Mouse (Mus musculus) neural tube, embryonic 12.5 days (tissue): ENCODE measurements around the gene Mrpl50. TPM values are rescaled to one million over a fixed set of nuclear protein-coding genes. Genes with fewer than 3 reads are reported as not detected.
"Not testable (repeated sequence)": the region's sequence is repeated elsewhere in the genome, so short reads cannot be mapped to it uniquely, and the experiment has no call there.

Source experiments
- ATAC-seq: fragments of 200-750 bp; cut with Nextera tagmentation; 2 replicates; pipeline ENCODE4 v1.8.0; 2017; ENCODE audit warnings: low read depth, mild to moderate bottlenecking, moderate TSS enrichment, moderate library complexity; ENCODE audit not compliant: low FRiP score
- H3K27ac ChIP-seq: fragments of 300-500 bp; sonication (generic); 2 replicates; pipeline ENCODE4 v1.5.1; 2016
- H3K27me3 ChIP-seq: fragments of 300-500 bp; sonication (generic); replicated peaks from 2 replicates; pipeline ENCODE4 v1.6.1; 2016; ENCODE audit warnings: mild to moderate bottlenecking
- H3K36me3 ChIP-seq: fragments of 300-500 bp; sonication (generic); 2 replicates; pipeline ENCODE4 v1.6.1; 2016; ENCODE audit warnings: mild to moderate bottlenecking
- H3K4me1 ChIP-seq: fragments of 300-500 bp; sonication (generic); 2 replicates; pipeline ENCODE4 v1.6.1; 2016
- H3K4me2 ChIP-seq: fragments of 300-500 bp; sonication (generic); replicated peaks from 2 replicates; pipeline ENCODE4 v1.6.1; 2016; ENCODE audit warnings: mild to moderate bottlenecking
- H3K4me3 ChIP-seq: fragments of 300-500 bp; sonication (generic); 2 replicates; pipeline ENCODE4 v1.5.1; 2016
- H3K9ac ChIP-seq: fragments of 300-500 bp; sonication (generic); 2 replicates; pipeline ENCODE4 v1.6.1; 2016; ENCODE audit warnings: mild to moderate bottlenecking
- H3K9me3 ChIP-seq: fragments of 300-500 bp; sonication (generic); 2 replicates; pipeline ENCODE4 v1.6.1; 2016; ENCODE audit warnings: mild to moderate bottlenecking
- WGBS: fragments of 180-500 bp; shearing (Covaris S2); methylation state at CpG from one replicate; pipeline ENCODE4 v1.1.7; 2016; 5-methylcytosine and 5-hydroxymethylcytosine counted together
- polyA plus RNA-seq: library from polyadenylated mRNA; unstranded; fragments of >200 nt; fragmentation: Nextera tagmentation; extraction: Ambion mirVana; gene quantifications from 2 replicates; pipeline ENCODE4 v1.2.1, GENCODE M21; 2016

The Mrpl50 gene
- polyA plus RNA-seq, 1 experiment from 2014 or later: 78.3 TPM

DNA sequence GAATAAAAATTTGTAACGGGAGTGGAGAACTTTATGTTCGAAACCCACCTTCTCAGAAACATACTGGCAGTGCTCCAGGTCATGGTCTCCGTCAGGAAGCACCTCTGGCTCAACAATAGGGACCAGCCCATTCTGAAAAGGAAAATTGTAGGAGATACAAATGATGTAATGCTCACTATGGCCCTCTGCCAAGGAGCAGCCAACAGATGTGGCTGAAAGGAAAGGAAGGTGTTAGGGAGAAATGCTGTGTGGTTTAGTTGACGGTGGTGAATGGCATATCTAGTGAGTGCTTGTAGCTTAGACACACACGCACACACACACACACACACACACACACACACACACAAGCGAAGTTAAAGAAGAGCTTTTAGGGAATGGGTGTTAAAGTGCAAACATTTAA, 18.8 kb upstream of the Mrpl50 start:
- Histone ChIP-seq H3K4me3 (no peak overlapping the region), H3K4me2 (no peak overlapping the region), H3K27me3 (no peaks in the 10 kb centered on the region), H3K36me3 (no peaks in the 10 kb centered on the region), H3K4me1 (no peaks in the 10 kb centered on the region), H3K9me3 (no peaks in the 10 kb centered on the region), H3K27ac (no peak overlapping the region), H3K9ac (no peak overlapping the region)
- 83% methylated on average over 6 of the region's 6 CpGs for WGBS
- ATAC-seq: no peak

DNA sequence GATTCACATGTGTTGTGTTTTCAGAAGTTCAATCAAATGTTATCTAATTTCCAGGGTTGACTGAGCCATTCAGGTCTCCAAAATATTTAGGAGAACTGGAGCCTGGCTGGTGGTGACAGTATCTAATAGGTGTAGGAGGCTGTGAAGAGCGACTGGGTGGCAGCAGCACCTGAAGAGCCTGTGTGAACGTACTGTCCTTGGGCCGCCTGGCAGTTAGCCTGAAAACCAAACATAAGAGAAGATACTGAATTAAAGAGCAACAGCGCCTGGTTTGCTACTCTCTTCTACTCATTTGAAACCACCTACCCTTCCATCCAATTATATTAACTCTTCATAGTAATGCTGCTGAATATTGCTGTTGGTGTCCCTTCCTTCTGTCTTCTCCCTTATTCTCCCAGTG, 15.8 kb upstream of the Mrpl50 start:
- Histone ChIP-seq H3K9me3 (no peaks in the 10 kb centered on the region), H3K4me1 (no peaks in the 10 kb centered on the region), H3K4me2 (no peak overlapping the region), H3K27me3 (no peaks in the 10 kb centered on the region), H3K9ac (no peak overlapping the region), H3K36me3 (peaks cover 4% of the 10 kb centered on the region; the same call in 1 of the 2 replicates), H3K4me3 (no peak overlapping the region), H3K27ac (no peak overlapping the region)
- WGBS: 93% methylated on average over 4 of the region's 4 CpGs
- ATAC-seq: no peak

- Histone ChIP-seq H3K36me3 (peaks cover 9% of the 10 kb centered on the region), H3K9me3 (no peaks in the 10 kb centered on the region), H3K27me3 (no peaks in the 10 kb centered on the region), H3K27ac (no peak overlapping the region), H3K9ac (no peak overlapping the region), H3K4me2 (no peak overlapping the region), H3K4me3 (no peak overlapping the region), H3K4me1 (no peaks in the 10 kb centered on the region)
- ATAC-seq: no peak
- 94% methylated on average over 4 of the region's 4 CpGs for WGBS
These were observed 14.9 kb upstream of the Mrpl50 start for GRCm38 (mm10) chr4:49535675-49536294.

GRCm38 (mm10) chr4:49535036-49535435, 14.1 kb upstream of the Mrpl50 start:
- WGBS: 86% methylated on average over 3 of the region's 3 CpGs

GRCm38 (mm10) chr4:49522576-49522975, 1.7 kb upstream of the Mrpl50 start:
- peaks cover 16% of the 10 kb centered on the region for H3K36me3 ChIP-seq
- ATAC-seq: no peak
- H3K4me1 ChIP-seq: peaks cover 12% of the 10 kb centered on the region
- H3K4me2 ChIP-seq: 0 out of 2 replicates have a peak overlapping the region, but pooled peaks have one; percentile 67
- H3K9me3 ChIP-seq: no peaks in the 10 kb centered on the region
- H3K9ac ChIP-seq: no peak overlapping the region
- WGBS: 91% methylated on average over 9 of the region's 9 CpGs
- no peaks in the 10 kb centered on the region for H3K27me3 ChIP-seq
- H3K27ac ChIP-seq: no peak overlapping the region
- no peak overlapping the region for H3K4me3 ChIP-seq

More at GRCm38 (mm10) chr4:49535036-49535435, 14.1 kb upstream of the Mrpl50 start:
- no peaks in the 10 kb centered on the region for H3K4me1 ChIP-seq
- peaks cover 16% of the 10 kb centered on the region for H3K36me3 ChIP-seq
- no peaks in the 10 kb centered on the region for H3K27me3 ChIP-seq
- no peak overlapping the region for H3K27ac ChIP-seq
- peaks cover 7% of the 10 kb centered on the region; the same call in 1 of the 2 replicates for H3K9me3 ChIP-seq
- no peak overlapping the region for H3K4me2 ChIP-seq
- no peak overlapping the region for H3K4me3 ChIP-seq
- ATAC-seq: no peak
- H3K9ac ChIP-seq: no peak overlapping the region

- H3K27ac ChIP-seq: no peak overlapping the region
These were observed 453 bp upstream of the Mrpl50 start for GRCm38 (mm10) chr4:49521346-49521745.

GRCm38 (mm10) chr4:49519476-49519875, 1.4 kb downstream of the Mrpl50 start:
- Histone ChIP-seq H3K36me3 (peaks cover 9% of the 10 kb centered on the region; the same call in 1 of the 2 replicates), H3K9ac (no peak overlapping the region), H3K4me1 (peaks cover 12% of the 10 kb centered on the region), H3K27ac (no peak overlapping the region), H3K27me3 (no peaks in the 10 kb centered on the region), H3K4me3 (no peak overlapping the region), H3K4me2 (peak overlapping the region; percentile 28; the same call in 1 of the 2 replicates), H3K9me3 (no peaks in the 10 kb centered on the region)
- ATAC-seq: no peak
- 79% methylated on average over 5 of the region's 5 CpGs for WGBS

More at GRCm38 (mm10) chr4:49521346-49521745, 453 bp upstream of the Mrpl50 start:
- WGBS: under 1% methylated on average over 17 of the region's 17 CpGs
- ATAC-seq: peak; percentile 74
- no peaks in the 10 kb centered on the region for H3K9me3 ChIP-seq
- H3K9ac ChIP-seq: peak overlapping the region; percentile 47
- no peaks in the 10 kb centered on the region for H3K27me3 ChIP-seq
- peak overlapping the region; percentile 63 for H3K4me3 ChIP-seq
- H3K36me3 ChIP-seq: peaks cover 14% of the 10 kb centered on the region; the same call in 1 of the 2 replicates
- H3K4me1 ChIP-seq: peaks cover 12% of the 10 kb centered on the region
- peak overlapping the region; percentile 67 for H3K4me2 ChIP-seq

DNA sequence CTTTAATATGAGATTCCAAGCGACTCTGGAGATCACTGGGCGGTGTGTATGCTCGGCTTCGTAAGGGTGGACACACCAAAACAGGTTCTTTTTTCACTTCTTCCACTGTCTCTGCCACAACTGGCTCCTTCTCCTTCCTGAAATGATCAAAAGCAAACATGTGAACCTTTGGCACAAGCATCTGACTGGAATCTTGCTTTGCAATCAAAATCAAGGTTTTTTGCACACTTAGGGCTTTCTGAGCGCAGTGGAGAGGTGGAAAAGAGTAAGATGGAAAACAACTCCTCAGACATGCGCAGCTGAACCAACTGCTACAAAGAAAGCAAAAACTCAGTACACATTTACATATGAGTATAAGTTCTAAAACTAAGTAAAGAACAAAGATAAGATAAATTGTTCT, 6.5 kb downstream of the Mrpl50 start:
- Histone ChIP-seq H3K4me1 (peaks cover 3% of the 10 kb centered on the region; the same call in 1 of the 2 replicates), H3K27me3 (no peaks in the 10 kb centered on the region), H3K9ac (no peak overlapping the region), H3K36me3 (peaks cover 23% of the 10 kb centered on the region), H3K4me3 (no peak overlapping the region), H3K9me3 (no peaks in the 10 kb centered on the region), H3K4me2 (no peak overlapping the region), H3K27ac (no peak overlapping the region)
- no peak for ATAC-seq
- WGBS: 95% methylated on average over 6 of the region's 6 CpGs

DNA sequence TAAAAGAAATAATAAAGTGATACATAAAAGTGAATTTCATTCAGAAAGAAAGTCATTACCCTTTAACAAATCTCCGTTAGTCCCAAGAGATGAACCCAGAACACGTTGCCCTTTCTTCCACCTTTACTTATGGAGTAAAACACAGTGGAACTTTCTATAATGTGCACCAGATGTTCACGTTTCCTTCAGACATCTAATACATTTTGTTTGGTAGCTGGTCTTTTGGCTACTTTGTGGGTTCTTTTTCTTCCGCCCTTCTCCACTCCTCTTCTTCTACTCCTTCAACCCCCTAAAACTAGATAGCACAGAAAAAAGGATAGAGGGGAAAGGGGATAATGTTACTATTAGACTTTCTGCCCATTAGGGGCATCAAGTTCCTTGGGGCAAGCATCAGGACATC, 8.3 kb downstream of the Mrpl50 start:
- 89% methylated on average over 4 of the region's 4 CpGs for WGBS
- no peak for ATAC-seq
- Histone ChIP-seq H3K4me1 (no peaks in the 10 kb centered on the region), H3K4me2 (no peak overlapping the region), H3K9ac (no peak overlapping the region), H3K27me3 (no peaks in the 10 kb centered on the region), H3K4me3 (no peak overlapping the region), H3K36me3 (peaks cover 23% of the 10 kb centered on the region), H3K9me3 (no peaks in the 10 kb centered on the region), H3K27ac (no peak overlapping the region)

GRCm38 (mm10) chr4:49510236-49510835, 10.6 kb downstream of the Mrpl50 start:
- WGBS: 97% methylated on average over 1 of the region's 1 CpGs

GRCm38 (mm10) chr4:49509183-49509582, 11.7 kb downstream of the Mrpl50 start:
- no peaks in the 10 kb centered on the region for H3K4me1 ChIP-seq
- no peak overlapping the region for H3K9ac ChIP-seq
- no peaks in the 10 kb centered on the region for H3K9me3 ChIP-seq
- peaks cover 20% of the 10 kb centered on the region for H3K36me3 ChIP-seq
- WGBS: 88% methylated on average over 2 of the region's 2 CpGs
- no peaks in the 10 kb centered on the region for H3K27me3 ChIP-seq
- H3K4me2 ChIP-seq: no peak overlapping the region
- ATAC-seq: no peak
- H3K4me3 ChIP-seq: no peak overlapping the region
- no peak overlapping the region for H3K27ac ChIP-seq

More at GRCm38 (mm10) chr4:49510236-49510835, 10.6 kb downstream of the Mrpl50 start:
- H3K36me3 ChIP-seq: peaks cover 23% of the 10 kb centered on the region
- not testable (repeated sequence) for ATAC-seq, H3K9ac ChIP-seq, H3K4me2 ChIP-seq, H3K27me3 ChIP-seq, H3K9me3 ChIP-seq, H3K4me3 ChIP-seq, H3K27ac ChIP-seq, H3K4me1 ChIP-seq

DNA sequence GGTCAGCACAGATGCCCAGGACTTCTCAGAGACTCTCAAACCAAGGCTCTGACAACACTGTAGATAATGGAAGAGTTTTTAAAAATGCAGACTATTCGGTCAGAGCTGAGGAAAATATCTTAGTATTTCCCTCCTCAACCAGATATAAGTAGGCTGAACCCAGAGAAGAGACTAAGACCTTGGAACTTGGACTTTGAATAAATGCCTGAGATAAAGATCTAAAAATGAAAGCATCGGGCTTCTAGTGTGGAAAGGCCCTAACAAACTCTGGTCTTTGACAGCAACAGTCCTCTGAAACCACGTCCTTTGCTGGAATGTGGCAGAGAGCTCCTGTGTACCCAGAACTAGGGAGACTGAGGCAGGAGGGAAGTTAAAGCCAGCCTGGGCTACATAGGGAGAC, 14.5 kb downstream of the Mrpl50 start, which contains the start of gene Baat:
Baat (minus strand) TSS at position 172 of the 400 bp plus-strand sequence.
- Histone ChIP-seq H3K4me1 (no peaks in the 10 kb centered on the region), H3K9ac (no peak within 1 kb of the TSS), H3K36me3 (no peaks in the 10 kb centered on the region), H3K27ac (no peak within 1 kb of the TSS), H3K4me2 (no peak within 1 kb of the TSS), H3K9me3 (no peaks in the 10 kb centered on the region), H3K27me3 (no peaks in the 10 kb centered on the region), H3K4me3 (no peak within 1 kb of the TSS)
- ATAC-seq: no peak
- WGBS: 84% methylated on average over 3 of the region's 3 CpGs
